Mouse (Mus musculus) adipocyte (in vitro differentiated cells): ENCODE results near the gene Tex50.

Experiments
- DNase-seq: peaks from one replicate; pipeline ENCODE4 v3.0.0-alpha.2; 2016; ENCODE audit warnings: low spot score

The Tex50 gene

DNA sequence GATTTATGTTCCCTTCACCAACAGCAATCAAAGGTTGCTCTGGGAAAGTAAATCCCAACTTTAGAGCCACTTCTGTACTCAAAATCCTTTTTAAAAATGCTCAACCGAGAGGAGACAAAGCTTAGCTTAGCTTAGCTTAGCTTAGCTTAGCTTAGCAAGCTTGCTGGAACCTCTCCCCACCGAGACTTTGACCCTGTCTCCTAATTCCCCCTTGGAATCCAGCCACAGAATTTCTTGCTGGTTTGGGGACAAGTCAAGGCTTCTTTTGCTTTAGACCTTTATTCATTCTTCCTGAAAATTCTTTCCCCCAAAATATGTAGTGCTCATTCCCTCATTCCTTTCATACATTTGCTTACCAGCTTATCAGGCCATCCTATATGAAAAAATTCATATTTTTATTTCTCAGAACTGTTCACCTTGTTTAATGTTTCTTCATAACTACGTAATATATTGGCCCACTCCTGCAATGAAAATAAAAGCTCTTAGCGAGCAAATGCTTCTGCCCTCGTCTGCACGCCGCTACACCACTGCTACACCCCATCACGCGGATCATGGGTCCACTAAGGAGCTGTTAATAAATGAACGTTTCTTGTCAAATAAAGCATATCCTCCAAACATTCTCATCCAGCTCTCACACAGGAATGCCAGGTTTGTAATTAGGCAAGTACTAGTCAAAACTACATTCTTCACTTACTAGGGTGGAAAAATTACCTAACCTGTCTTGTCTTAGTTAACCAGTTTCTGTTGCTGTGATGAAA, 36.3 kb downstream of the Tex50 start:
- no peak for DNase-seq

DNA sequence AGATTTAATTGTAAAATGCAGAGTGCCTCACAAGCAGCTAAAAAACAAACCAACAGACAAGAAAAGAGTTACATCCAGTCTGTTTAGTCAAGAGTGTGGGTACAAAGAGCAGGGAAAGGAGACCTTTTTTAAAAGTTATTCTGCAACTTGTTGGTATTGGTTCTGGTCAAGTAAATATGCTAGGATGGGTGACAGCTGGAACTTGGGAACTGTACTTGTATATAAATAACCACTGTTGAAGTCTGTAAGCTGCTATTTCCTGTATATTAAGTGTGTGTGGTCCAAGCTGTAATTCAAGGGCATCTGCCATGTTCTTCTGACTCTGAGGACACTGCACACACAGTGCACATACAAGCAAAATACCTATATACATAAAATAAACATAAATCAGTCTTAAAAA, 44.5 kb downstream of the Tex50 start:
- DNase-seq, result no peak

GRCm38 (mm10) chr1:161109216-161109615, 49.9 kb downstream of the Tex50 start:
- no peak for DNase-seq
